In the genomic region with DNA sequence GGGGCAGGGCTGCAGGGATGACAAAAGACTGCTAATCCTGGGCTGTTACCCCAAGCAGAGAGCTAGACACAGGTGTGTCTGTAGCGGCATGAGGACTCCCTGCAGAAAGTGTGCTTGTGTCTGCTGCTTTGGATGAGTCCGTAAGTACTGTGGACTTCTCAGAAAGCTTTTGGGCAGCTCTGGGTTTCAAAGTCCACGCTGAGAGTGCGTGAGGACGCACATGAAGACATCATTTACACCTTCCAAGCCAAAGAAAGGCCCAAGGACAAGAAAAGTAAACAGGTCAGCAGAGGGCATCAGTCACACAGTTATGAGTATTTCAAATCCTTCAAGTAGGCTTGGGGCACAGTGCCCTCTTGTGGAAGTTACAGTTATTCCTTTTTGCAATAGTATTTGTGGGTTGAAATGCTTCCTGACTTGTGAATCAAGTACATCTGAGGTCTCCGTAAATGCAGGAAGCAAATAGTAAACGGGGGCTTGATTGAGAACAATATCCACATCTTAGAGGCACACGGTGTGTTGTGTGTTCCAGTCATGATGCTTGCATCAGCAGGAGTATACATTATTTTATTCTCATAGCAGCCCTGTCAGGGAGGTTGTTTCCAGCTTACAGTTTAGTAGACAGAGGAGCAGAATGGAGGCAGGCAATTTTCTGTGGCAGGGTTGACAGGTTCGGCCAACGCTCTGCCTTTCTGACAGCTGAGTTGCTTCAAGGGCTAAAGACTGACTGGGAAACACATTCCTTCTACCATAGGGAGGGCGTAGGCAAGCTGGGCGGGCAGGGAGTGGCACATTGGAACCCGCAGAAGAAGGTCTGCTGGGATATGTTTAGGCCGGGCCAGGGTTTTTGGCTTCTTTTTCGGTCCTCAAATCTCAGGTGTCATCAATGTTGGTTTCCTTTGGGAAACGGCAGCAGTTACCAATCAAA, we compare ENCODE assay signal across 7 mouse cellular contexts. TPM values are rescaled to one million over a fixed set of nuclear protein-coding genes. Genes with fewer than 3 reads are reported as not detected.
DNase-seq lines count a peak whose midpoint lies in the region; ATAC-seq and TF ChIP-seq lines count a peak whose summit lies in the region.

No protein-coding gene starts in this region.

- no peak overlapping the region for H3K4me3 ChIP-seq in gastrocnemius, adult 2 months

- DNase-seq in adipocyte (ENCODE audit: low spot score), result peak; percentile 95
- peak; percentile 74 for DNase-seq in gastrocnemius, adult 2 months
- peak; percentile 93 for DNase-seq in induced T-regulatory cell, adult 2 months (ENCODE audit: low read depth)
- DNase-seq in left cerebral cortex, postnatal 10 days (ENCODE audit: extremely low spot score in 1 of 2, low spot score in 2 of 2), result peak; percentile 77 to 81
- peak; percentile 85 for DNase-seq in mesoderm, embryonic 11.5 days (ENCODE audit: low read depth, low spot score)
- DNase-seq in right cerebral cortex, postnatal 25 days, result peak; percentile 66

- peak; percentile 93 for ATAC-seq in common myeloid progenitor, adult 5-6 weeks (replicated peaks; ENCODE audit: low read depth, poor library complexity, severe bottlenecking)

- H3K27ac ChIP-seq in gastrocnemius, adult 2 months, result peak overlapping the region; percentile 38

- intact Hi-C loops in gastrocnemius, adult 2 months (cut with DNase I), result loop anchor here (1.0 to 10.0 kb wide), 2 partner anchors 222 to 338 kb away; no protein-coding TSS in a partner anchor
- intact Hi-C loops in left cerebral cortex, postnatal 10 days (cut with DNase I), result loop anchor here (5.0 to 10.0 kb wide), 2 partner anchors 336 to 568 kb away; a partner anchor contains a TSS

- peak; percentile 94 for TF ChIP-seq CTCF in gastrocnemius, adult 2 months (IDR thresholded peaks at IDR 0.05)

RNA-seq across cellular contexts. Expression of a gene that starts 2.9 kb away (rescaled TPM):
- not detected in 2 replicates for total RNA-seq in common myeloid progenitor, adult 5-6 weeks (2017)
- not detected for total RNA-seq in gastrocnemius, adult 2 months (2021)
- total RNA-seq in left cerebral cortex, postnatal 10 days (2021), result not detected

RNA-seq across cellular contexts. Expression of a gene that starts 7.5 kb away (rescaled TPM):
- total RNA-seq in common myeloid progenitor, adult 5-6 weeks (2017), result 15.7 and 16.0 TPM in 2 replicates
- total RNA-seq in gastrocnemius, adult 2 months (2021), result 10 to 100 TPM; 14.4 to 15.6 TPM
- total RNA-seq in left cerebral cortex, postnatal 10 days (2021), result 10 to 100 TPM; 14.1 to 17.5 TPM
